Comparison of ENCODE assay signal across 12 mouse cellular contexts in genomic region chr8:111594951-111595350, GRCm38 (mm10). TPM values are rescaled to one million over a fixed set of nuclear protein-coding genes. Genes with fewer than 3 reads are reported as not detected.
DNase-seq lines count a peak whose midpoint lies in the region; ATAC-seq and TF ChIP-seq lines count a peak whose summit lies in the region.
"Had no signal": no experiment of that assay in that cellular context is flagged by ENCODE, and none has a peak within 500 bp of the region (broad histone marks: within the 10 kb centered on the region; RNA-seq: fewer than 3 reads in every experiment).

No protein-coding gene starts in this region.

- no peaks in the 10 kb centered on the region for H3K9me3 ChIP-seq in hindbrain, embryonic 14.5 days (ENCODE audit: control insufficient read depth, low read length)
- no peaks in the 10 kb centered on the region for H3K9me3 ChIP-seq in hindbrain, embryonic 12.5 days (replicated peaks)
- no peaks in the 10 kb centered on the region for H3K9me3 ChIP-seq in stomach, embryonic 15.5 days
- H3K9me3 ChIP-seq: forebrain, embryonic 10.5 days; limb, embryonic 10.5 days; midbrain, embryonic 10.5 days had no signal

- H3K4me3 ChIP-seq in cerebellum, adult 2 months (replicated peaks; ENCODE audit: insufficient read depth, low read depth, low read length): no peak overlapping the region
- H3K4me3 ChIP-seq in hindbrain, embryonic 14.5 days (replicated peaks; ENCODE audit: low read length): no peak overlapping the region
- no peak overlapping the region for H3K4me3 ChIP-seq in hindbrain, embryonic 12.5 days
- H3K4me3 ChIP-seq in spleen, adult 2 months (ENCODE audit: extremely low read depth, insufficient read depth, insufficient read length): no peak overlapping the region
- no peak overlapping the region for H3K4me3 ChIP-seq in stomach, embryonic 15.5 days (replicated peaks)
- H3K4me3 ChIP-seq: forebrain, embryonic 10.5 days; limb, embryonic 10.5 days; midbrain, embryonic 10.5 days had no signal

- 0 out of 2 replicates have a peak overlapping the region, but pooled peaks have one; percentile 55 for H3K27ac ChIP-seq in cerebellum, adult 2 months (ENCODE audit: insufficient read depth, low read length)
- 0 out of 2 replicates have a peak overlapping the region, but pooled peaks have one; percentile 11 for H3K27ac ChIP-seq in hindbrain, embryonic 14.5 days
- H3K27ac ChIP-seq in hindbrain, embryonic 12.5 days: no peak overlapping the region; the same call in 1 of the 2 replicates
- H3K27ac ChIP-seq in spleen, adult 2 months (ENCODE audit: insufficient read depth, low read length): peak overlapping the region; percentile 80
- 0 out of 2 replicates have a peak overlapping the region, but pooled peaks have one; percentile 83 for H3K27ac ChIP-seq in stomach, embryonic 15.5 days
- H3K27ac ChIP-seq: forebrain, embryonic 10.5 days; midbrain, embryonic 10.5 days had no signal

- no peak for ATAC-seq in hindbrain, embryonic 14.5 days (ENCODE audit: low FRiP score)
- no peak for ATAC-seq in hindbrain, embryonic 12.5 days (ENCODE audit: low FRiP score)
- ATAC-seq in stomach, embryonic 15.5 days (ENCODE audit: insufficient read depth, low FRiP score, low read depth): no peak

- H3K9ac ChIP-seq in hindbrain, embryonic 14.5 days: no peak overlapping the region
- H3K9ac ChIP-seq in hindbrain, embryonic 12.5 days: no peak overlapping the region
- H3K9ac ChIP-seq in stomach, embryonic 15.5 days: no peak overlapping the region

- TF ChIP-seq CTCF in cerebellum, adult 2 months (IDR thresholded peaks at IDR 0.05; ENCODE audit: borderline replicate concordance, insufficient read depth, low read depth, low read length): no peak
- TF ChIP-seq CTCF in spleen, adult 2 months (IDR thresholded peaks at IDR 0.05; ENCODE audit: extremely low read depth, insufficient read depth, insufficient read length, insufficient replicate concordance): no peak

- no peak for TF ChIP-seq POLR2A in cerebellum, adult 2 months (IDR thresholded peaks at IDR 0.05; ENCODE audit: borderline replicate concordance, insufficient read depth, low read length)
- no peak for TF ChIP-seq POLR2A in spleen, adult 2 months (IDR thresholded peaks at IDR 0.05; ENCODE audit: low read depth, low read length)

- DNase-seq in cerebellum, adult 2 months: peak in 1 of 2 experiments; percentile 59
- DNase-seq in cerebellum, postnatal 14 days: no peak
- no peak for DNase-seq in hindbrain, embryonic 14.5 days (ENCODE audit: low spot score)
- no peak for DNase-seq in spleen, adult 2 months (ENCODE audit: low read depth in 1 of 2, low spot score in 2 of 2)
- DNase-seq in spleen, postnatal 36 days (ENCODE audit: low spot score in 2 of 2): no peak
- DNase-seq in ovary, postnatal 36 days (ENCODE audit: low spot score): no peak
- DNase-seq: gastrocnemius, postnatal 10 days had no signal

- whole genome bisulfite sequencing in cerebellum, adult 2 months: 12% methylated on average over 2 of the region's 2 CpGs
- WGBS in hindbrain, embryonic 14.5 days: 82% methylated on average over 2 of the region's 2 CpGs
- 96% methylated on average over 2 of the region's 2 CpGs for WGBS in hindbrain, embryonic 12.5 days
- 47% methylated on average over 2 of the region's 2 CpGs for WGBS in spleen, adult 2 months
- WGBS in stomach, embryonic 15.5 days: 92% methylated on average over 2 of the region's 2 CpGs

- no peak overlapping the region for H3K4me2 ChIP-seq in hindbrain, embryonic 14.5 days (replicated peaks)
- H3K4me2 ChIP-seq in hindbrain, embryonic 12.5 days (replicated peaks): no peak overlapping the region
- H3K4me2 ChIP-seq in stomach, embryonic 15.5 days: no peak overlapping the region

- no peaks in the 10 kb centered on the region for H3K27me3 ChIP-seq in cerebellum, adult 2 months (ENCODE audit: control insufficient read depth, insufficient read depth, low read length)
- no peaks in the 10 kb centered on the region for H3K27me3 ChIP-seq in hindbrain, embryonic 14.5 days (ENCODE audit: control insufficient read depth, insufficient read depth, low read length)
- no peaks in the 10 kb centered on the region for H3K27me3 ChIP-seq in hindbrain, embryonic 12.5 days
- no peaks in the 10 kb centered on the region for H3K27me3 ChIP-seq in spleen, adult 2 months (ENCODE audit: control insufficient read depth, insufficient read depth, low read length)
- H3K27me3 ChIP-seq in stomach, embryonic 15.5 days (replicated peaks): no peaks in the 10 kb centered on the region

- peaks cover 42% of the 10 kb centered on the region for H3K4me1 ChIP-seq in cerebellum, adult 2 months (ENCODE audit: control insufficient read depth, insufficient read depth, low read length)
- peaks cover 40% of the 10 kb centered on the region for H3K4me1 ChIP-seq in hindbrain, embryonic 14.5 days (replicated peaks; ENCODE audit: control insufficient read depth, insufficient read depth, low read length)
- peaks cover 50% of the 10 kb centered on the region for H3K4me1 ChIP-seq in hindbrain, embryonic 12.5 days
- H3K4me1 ChIP-seq in spleen, adult 2 months (ENCODE audit: control insufficient read depth, insufficient read depth, insufficient read length): peaks cover 32% of the 10 kb centered on the region
- H3K4me1 ChIP-seq in stomach, embryonic 15.5 days: peaks cover 40% of the 10 kb centered on the region

- H3K36me3 ChIP-seq in hindbrain, embryonic 14.5 days (replicated peaks; ENCODE audit: control insufficient read depth, insufficient read depth): no peaks in the 10 kb centered on the region
- H3K36me3 ChIP-seq in hindbrain, embryonic 12.5 days: no peaks in the 10 kb centered on the region
- no peaks in the 10 kb centered on the region for H3K36me3 ChIP-seq in spleen, adult 2 months (ENCODE audit: control insufficient read depth, insufficient read depth, low read length)
- H3K36me3 ChIP-seq in stomach, embryonic 15.5 days: no peaks in the 10 kb centered on the region

RNA-seq across cellular contexts. Expression of gene Ldhd, which starts 35.2 kb away (rescaled TPM):
- 22.9 and 24.4 TPM in 2 replicates for polyA plus RNA-seq in cerebellum, adult 2 months (2012; rRNA removed)
- 0.56 and 0.60 TPM in 2 replicates for polyA plus RNA-seq in hindbrain, embryonic 14.5 days (2014; fragmentation: Nextera tagmentation; extraction: Ambion mirVana)
- 0.29 and 0.50 TPM in 2 replicates for polyA plus RNA-seq in hindbrain, embryonic 12.5 days (2016; fragmentation: Nextera tagmentation; extraction: Ambion mirVana)
- polyA plus RNA-seq in spleen, adult 2 months (2012; rRNA removed): 1.2 and 1.8 TPM in 2 replicates
- polyA plus RNA-seq in stomach, embryonic 15.5 days (2015; fragmentation: Nextera tagmentation; extraction: Ambion mirVana): 1.2 and 1.7 TPM in 2 replicates
- polyA plus RNA-seq: forebrain, embryonic 10.5 days had no signal

RNA-seq across cellular contexts. Expression of gene Zfp1, which starts 48.2 kb away (rescaled TPM):
- 23.7 and 26.0 TPM in 2 replicates for polyA plus RNA-seq in cerebellum, adult 2 months (2012; rRNA removed)
- 27.5 and 28.3 TPM in 2 replicates for polyA plus RNA-seq in hindbrain, embryonic 14.5 days (2014; fragmentation: Nextera tagmentation; extraction: Ambion mirVana)
- 24.8 and 26.2 TPM in 2 replicates for polyA plus RNA-seq in hindbrain, embryonic 12.5 days (2016; fragmentation: Nextera tagmentation; extraction: Ambion mirVana)
- 4.9 and 5.2 TPM in 2 replicates for polyA plus RNA-seq in spleen, adult 2 months (2012; rRNA removed)
- 17.7 and 19.8 TPM in 2 replicates for polyA plus RNA-seq in stomach, embryonic 15.5 days (2015; fragmentation: Nextera tagmentation; extraction: Ambion mirVana)

RNA-seq across cellular contexts. Expression of gene Znrf1, which starts 59.1 kb away (rescaled TPM):
- 111 and 116 TPM in 2 replicates for polyA plus RNA-seq in cerebellum, adult 2 months (2012; rRNA removed)
- polyA plus RNA-seq in hindbrain, embryonic 14.5 days (2014; fragmentation: Nextera tagmentation; extraction: Ambion mirVana): 108 and 116 TPM in 2 replicates
- polyA plus RNA-seq in hindbrain, embryonic 12.5 days (2016; fragmentation: Nextera tagmentation; extraction: Ambion mirVana): 104 TPM in 2 replicates
- 62.9 and 73.2 TPM in 2 replicates for polyA plus RNA-seq in spleen, adult 2 months (2012; rRNA removed)
- 31.1 and 32.9 TPM in 2 replicates for polyA plus RNA-seq in stomach, embryonic 15.5 days (2015; fragmentation: Nextera tagmentation; extraction: Ambion mirVana)
